Mouse (Mus musculus): ENCODE measurements around the gene Scd3.
"Not testable (repeated sequence)": the region's sequence is repeated elsewhere in the genome, so short reads cannot be mapped to it uniquely, and the experiment has no call there.

Gene Scd3

DNA sequence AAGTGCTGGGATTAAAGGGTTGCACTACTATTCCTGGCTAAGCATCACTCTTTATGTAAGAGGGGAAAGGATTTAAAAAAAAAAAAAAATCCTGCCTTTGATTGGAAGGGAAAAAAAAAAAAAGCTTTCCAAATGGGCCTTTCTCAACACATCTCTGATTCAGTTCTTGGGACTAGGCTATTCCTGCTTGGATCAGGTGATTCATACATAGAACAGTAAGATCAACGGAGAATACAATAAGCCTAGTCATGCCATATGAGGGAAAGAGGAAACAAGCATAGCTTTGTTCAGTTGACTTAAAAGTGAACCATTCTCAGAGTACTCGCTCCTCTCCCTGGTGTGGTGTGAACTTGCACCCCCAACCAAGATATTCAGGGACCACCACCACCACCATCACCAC lies 35.8 kb downstream of the Scd3 start:
- DNase-seq = no peak

DNA sequence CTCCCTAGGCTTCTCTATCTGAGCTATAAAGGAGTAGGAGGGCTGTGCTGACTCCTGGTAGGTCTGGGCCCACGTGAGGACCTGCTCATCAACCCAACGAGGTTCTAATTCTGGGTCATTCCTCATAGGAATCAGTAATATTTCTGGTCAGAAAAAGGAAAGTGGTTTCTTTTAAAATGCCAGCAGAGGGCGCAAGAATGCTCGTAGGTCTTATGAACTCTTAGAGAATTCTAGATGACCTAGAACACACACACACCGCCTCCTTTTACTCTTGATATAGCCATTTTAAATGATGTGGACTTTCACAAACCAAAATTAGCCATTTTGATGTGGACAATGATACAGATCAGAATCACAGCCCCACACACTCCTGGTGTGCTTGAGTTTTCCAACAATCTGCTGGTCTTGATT lies 42.7 kb downstream of the Scd3 start:
- no peak for DNase-seq

DNA sequence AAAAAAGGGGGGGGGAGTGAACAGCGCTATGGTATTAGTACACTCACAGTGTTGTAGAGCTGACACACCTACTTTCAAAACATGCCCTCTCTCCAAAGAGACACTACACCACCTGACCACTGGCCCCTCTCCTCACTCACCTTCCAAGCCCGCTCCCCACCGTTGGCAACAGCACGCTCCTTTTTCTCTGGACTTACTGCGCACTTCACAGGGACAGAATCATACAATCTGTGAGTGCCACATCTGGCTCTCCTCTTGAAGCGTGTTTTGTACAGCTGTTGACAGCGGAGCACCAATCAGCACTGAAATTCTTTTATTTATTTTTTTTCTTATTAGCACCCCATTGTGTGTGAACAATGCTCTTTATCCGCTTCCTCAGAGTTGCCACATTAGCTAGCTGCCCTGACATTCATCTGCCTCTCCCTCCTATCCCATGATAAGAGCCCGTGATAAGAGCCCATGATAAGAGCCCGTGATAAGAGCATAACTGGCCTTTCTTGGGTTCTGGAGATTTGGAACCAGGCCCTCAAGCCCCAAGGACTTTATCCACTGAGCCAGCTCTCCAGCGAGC lies 43.4 kb downstream of the Scd3 start:
- no peak for DNase-seq

DNA sequence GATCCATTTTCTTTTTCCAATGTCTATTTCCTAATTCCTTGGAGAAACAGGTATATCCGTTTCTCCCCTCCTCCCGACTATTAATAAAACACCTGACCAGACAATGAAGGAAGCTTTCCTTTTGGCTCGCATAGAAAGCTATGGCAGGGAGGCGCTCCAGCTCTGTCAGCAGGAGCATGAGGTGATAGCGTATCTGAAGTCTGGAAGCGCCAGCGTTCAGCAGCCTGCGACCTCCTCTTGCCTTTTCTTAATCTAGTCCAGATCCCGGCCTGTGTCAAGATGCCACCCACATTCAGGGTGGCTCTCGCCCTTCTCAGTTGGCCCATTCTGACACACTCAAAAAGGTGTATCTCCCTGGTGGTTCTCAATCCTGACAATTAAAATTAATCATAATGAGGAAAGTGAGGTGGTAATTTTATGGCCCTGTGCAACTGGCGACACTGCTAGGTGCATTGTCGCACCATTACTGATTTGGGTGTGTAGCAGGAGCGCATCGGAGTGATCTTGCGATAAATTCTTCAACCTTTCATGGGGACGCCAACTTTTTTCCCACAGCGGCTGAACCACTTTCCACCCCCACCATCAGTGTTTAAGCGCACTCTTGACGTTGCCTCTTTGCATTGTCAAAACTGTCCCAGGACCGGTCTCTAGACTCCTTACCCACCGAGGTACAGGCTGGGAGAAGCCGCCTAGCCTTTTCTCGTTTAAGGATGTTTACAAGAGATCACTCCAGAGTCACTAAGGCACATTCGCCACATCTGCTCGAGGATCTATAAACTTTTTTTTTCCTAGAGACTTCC lies 44.4 kb downstream of the Scd3 start:
- DNase-seq = no peak

DNA sequence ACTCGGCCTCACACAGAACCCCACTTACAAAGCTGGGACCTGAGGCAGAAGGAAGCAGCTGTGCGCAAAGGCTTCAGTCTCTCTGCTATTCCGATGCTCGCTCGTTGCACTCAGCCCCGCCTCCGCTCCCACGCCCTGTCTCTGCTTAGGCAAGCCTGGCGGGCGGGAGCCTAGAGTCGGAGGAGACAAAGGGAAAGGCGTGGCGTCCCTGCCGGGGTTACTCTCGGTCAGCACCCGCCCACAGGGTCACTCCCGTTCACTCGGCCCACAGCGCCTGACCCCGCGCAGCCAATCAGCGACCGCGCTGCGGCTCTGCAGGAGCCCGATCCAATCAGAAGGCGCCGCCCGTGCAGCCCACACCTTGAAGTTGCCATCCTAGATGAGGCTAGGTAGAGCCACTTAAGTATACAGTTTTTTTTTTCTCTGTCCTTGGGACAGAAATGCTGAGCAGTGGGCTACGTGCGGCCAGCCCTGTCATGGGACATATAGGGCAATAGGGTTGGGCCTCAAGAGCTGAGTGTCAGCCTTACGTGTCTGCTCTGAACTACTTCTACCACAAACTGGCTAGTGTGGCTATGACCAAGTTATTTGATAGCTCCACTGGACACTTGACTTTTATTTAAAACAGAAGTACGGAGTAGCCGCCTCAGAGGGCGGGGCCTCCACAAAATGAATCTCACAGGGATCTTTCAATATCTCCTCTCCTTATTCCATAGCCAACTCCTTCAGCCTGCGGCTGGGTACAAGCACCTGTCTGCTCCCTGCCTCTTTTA lies 45.2 kb downstream of the Scd3 start:
- peak; percentile 90 for DNase-seq

DNA sequence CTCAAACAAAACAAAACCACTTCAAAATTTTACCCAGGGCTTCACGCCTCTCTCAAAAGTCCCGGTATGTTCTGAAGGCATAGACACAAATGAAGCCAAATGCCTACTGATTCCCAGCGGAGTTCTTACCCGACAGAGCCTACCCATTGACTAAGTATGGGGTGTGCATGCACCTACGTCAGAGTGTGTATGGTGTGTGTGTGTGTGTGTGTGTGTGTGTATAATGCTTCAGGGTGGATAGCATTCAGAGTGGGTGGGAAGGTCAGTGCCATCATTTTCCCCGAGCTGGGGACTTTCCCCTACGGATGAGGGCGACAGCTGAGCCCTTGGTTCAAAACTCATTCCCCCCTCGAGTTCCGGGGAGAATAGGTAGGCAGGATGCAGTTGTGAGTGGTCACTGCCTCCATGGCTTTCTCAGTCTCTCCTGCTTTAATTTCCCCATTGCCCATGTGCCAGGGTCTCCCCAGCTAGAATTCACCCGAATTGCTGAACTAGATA lies 45.8 kb downstream of the Scd3 start:
- DNase-seq = no peak

DNA sequence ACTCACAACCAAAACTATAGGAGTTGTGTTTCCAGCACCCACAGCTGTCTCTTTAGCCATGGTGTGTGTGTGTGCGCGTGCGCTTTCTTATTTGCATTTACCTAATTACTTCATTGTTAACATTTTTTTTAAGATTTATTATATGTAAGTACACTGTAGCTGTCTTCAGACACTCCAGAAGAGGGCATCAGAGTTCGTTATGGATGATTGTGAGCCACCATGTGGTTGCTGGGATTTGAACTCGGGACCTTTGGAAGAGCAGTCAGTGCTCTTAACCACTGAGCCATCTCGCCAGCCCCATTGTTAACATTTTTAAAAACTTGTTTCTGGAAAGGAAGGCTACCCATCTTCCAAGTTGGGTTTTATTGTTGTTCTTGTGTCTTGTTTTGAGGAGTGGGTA lies 48.1 kb downstream of the Scd3 start:
- not testable (repeated sequence) for DNase-seq

DNA sequence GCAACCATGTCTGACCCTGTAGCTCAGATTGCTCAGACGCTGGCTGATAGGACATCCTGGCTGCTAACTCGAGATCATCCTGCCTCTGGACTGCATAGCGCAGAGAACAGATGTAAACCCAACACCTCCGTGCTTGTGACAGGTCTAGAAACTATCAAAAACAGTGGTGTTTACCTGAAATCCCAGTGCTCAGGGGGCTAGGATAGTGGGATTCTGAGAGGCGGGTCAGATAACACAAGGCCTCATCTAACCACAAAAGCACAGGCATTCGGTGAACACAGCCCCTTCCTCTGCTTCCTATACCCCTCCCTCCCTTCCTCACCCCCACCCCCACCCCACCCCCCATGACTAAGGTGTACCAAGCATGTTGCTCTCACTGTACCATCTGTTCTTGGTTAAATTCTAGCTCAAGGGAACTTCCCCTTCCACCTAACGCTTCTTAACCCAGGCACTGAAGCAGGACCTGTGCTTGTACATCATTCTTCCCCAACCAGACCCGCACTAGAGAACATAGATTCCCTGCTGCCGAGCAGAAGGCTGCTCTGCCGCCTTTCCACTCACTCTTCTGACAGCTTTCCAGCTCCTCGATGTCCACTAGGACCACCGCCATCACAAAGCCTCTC lies 49.0 kb downstream of the Scd3 start:
- no peak for DNase-seq

DNA sequence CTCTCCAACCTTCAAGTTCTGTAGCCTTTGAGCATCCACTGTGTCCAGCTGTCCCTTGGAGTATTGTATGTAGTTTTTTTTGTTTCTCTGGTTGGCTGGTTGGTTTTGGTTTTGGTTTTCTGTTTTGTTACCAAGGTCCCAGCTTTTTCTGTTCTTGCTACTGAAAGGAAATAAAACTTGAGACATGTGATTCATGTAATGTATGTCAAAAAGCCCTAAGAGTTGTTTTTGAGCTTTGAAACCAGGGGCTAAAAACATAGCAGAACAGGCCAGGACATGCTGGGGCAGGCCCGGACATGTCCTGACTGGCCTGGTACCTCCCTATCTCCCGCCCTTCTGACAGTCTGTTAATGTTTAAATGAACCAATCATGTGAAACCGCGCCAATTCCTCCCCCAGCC lies 51.0 kb downstream of the Scd3 start:
- not testable (repeated sequence) for DNase-seq

DNA sequence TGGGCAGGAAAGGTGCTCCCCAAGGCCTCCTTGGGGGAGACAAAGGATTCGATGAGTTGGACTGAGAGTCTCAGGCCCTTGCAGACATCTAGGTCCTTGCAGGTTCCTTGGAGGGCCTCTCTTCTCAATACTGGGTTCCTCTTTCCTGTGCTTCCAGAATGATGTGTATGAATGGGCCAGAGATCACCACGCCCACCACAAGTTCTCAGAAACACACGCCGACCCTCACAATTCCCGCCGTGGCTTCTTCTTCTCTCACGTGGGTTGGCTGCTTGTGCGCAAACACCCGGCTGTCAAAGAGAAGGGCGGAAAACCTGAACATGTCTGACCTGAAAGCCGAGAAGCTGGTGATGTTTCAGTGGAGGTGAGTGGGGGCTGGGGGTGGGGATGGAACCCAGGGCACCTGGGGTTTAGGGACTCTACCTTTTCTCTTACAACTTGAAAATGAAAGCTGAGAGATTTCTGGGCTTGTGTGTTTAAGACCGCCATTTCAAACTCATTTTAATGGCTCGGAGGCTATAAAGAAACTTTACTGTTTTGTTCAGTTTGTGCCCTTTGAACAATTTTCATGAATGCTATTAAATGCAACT lies 54.4 kb downstream of the Scd3 start:
- no peak for DNase-seq

DNA sequence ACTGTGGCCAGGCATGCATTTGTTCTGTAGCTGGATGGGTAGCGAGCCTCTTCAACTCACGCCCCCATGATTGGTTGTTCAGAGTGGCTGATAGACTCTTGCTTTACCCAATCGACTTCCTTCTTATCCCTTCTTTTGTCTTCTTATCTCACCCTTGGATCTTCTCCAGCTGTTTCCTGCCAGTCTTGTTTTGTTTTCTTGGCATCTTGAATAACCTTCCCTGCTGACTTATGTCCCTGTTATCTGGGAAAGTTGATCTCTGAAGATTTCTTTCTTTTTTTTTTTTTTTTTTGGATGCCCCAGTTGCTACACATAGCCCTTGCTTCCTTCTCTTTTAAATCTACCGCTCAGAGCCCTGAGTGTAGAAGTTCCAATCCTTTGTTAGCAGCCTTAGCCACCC lies 56.4 kb downstream of the Scd3 start:
- no peak for DNase-seq

DNA sequence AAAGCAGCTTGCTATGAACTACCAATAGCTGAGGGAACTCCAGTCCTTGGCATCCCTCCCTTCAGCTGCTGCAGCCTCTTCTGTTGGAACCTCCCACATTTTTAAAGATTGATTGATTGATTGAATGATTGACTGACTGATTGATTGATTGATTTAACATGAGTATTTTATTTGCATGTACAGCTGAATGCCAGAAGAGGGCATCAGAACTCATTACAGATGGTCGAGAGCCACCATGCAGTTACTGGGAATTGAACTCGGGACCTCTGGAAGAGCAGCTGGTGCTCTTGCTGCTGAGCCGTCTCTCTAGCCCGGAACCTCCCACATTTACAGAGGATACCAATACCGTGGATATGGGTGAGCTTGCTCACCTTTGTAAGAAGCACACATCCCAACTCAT lies 57.4 kb downstream of the Scd3 start:
- DNase-seq = no peak

DNA sequence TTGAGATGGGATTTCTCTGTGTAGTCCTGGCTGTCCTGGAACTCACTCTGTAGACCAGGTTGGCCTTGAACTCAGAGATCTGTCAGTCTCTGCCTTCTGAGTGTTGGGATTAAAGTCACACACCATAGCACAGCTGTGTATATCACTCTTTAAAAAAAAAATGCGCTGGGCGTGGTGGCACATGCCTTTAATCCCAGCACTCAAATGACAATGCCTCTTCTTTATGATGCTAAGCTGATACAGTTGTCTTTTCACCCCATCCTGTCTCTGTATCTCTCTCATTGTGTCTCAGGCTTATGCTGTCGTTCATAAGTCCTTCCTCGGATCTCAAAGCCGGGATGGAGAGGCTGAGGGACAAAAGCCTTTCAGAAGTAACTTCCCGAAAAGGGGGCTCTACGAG lies 58.7 kb downstream of the Scd3 start:
- DNase-seq = no peak

DNA sequence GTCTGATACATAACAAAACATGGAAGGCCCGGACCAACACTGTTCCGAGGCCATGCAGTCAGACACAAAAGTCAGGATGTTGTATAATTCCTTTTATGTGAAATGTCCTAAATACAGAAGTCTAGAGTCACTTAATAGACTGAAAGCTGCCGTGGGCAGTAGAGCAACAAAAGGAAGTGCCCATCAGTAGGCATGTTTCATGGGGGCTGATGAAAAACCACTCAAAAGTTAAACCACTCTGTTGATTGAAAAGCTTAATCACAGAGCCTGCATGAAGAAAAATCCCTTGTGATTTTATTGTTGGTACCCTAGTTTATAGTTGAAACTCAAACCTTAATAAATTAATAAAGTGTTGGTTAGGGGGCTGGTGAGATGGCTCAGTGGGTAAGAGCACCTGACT lies 60.5 kb downstream of the Scd3 start:
- no peak for DNase-seq

DNA sequence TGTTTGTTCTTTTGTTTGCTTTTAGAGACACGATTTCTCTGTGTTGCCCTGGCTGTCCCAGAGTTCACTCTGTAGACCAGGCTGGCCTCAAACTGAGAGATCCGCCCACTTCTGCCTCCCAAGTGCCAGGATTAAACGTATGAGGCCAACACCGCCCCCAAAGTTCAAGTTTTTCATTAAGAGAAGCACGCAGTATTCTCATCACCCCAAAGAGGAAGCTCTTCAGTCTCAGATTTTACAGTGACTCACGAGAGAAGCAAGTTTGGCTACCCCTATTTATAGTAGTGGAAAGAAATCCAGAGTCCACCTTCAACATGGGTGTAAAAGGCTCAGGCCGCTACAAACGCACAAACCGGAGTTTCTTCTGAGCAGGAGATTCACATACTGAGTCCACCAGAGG lies 61.2 kb downstream of the Scd3 start:
- no peak for DNase-seq

DNA sequence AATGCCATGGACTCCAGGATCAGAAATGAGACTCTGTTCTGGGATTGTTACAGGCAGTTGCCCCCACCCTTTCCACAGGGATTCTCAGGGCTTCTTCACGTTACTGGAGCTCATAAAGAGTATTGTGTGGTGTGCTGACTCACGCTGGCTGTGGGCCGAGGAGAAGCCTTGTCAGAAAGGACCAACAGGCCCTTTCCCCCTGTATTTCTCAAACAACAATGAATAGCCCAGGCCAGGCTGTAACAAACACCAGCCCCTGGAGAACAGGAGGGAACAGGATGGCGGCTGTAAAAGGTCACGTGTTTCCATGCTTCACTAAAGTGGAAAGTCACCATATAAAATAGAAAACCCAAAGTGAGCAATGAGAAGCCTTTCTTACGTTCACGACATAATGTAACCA lies 62.2 kb downstream of the Scd3 start:
- no peak for DNase-seq

DNA sequence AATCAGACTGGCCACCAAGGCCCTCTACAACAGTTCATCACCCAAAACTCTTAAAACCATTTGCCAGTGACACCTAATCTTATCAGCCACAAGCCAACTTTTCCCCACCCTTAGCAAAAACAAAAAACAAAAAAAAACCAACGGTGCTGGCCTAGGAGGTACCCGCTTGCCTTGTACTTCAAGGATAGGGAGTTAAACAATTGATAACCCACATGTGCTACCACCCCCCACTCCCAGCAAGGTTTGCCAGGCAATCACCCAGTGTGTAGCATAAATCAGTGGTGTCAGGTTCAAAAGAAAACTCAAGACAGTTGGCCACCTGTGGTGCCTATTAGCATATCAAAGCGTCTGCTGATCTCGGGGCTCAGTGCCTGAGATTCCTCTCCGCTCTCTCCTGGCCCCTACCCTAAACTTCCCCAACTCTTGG lies 62.9 kb downstream of the Scd3 start:
- DNase-seq = no peak

DNA sequence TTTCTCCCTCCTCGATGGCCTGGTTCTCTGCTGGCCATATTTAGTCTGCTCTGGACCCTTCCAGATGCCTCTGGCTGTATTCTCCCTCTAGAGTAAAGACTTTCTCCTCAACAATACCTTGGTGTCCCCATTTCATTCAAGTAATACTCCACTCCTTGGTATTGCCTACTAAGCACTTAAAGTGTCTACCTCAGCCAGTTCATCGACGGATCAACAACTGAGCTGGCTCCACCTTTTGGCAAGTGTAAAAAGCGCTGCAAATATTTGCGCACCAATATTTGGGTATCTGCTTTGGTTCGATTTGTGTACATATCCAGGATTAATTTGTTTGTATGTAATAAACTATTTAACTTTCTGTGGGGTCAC lies 63.4 kb downstream of the Scd3 start:
- DNase-seq = no peak

DNA sequence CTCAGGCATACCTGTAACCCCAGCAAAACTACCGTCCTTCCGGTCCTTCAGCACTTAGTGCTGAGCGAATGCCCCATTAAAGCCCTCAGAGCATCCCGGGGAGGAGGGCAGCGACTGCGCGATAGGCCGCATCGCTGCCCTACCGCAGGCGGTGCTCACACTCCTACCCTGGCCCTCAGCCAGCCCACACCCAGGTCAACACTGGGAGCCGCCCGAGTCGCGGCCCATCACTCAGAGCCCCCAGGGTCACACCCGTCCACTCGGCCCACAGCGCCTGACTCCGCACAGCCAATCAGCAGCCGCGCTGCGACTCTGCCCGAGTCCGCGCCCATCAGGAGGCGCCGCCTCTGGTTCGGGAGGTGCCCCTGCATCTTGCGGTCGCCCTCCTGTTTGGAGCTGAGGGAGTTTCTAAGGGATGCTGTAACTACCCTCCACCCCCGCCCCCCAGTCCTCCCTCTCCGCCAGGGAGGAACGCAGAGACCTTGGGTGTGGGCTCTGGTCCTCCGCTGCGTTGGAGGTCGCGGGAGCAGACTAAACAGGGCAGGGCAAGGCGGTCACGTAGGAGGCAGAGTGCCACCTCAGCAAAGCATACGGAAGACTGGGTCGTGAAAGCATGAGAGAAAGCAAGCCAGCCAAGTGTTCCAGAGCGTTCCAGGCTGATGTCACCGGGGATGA lies 63.9 kb downstream of the Scd3 start:
- peak; percentile 75 for DNase-seq

DNA sequence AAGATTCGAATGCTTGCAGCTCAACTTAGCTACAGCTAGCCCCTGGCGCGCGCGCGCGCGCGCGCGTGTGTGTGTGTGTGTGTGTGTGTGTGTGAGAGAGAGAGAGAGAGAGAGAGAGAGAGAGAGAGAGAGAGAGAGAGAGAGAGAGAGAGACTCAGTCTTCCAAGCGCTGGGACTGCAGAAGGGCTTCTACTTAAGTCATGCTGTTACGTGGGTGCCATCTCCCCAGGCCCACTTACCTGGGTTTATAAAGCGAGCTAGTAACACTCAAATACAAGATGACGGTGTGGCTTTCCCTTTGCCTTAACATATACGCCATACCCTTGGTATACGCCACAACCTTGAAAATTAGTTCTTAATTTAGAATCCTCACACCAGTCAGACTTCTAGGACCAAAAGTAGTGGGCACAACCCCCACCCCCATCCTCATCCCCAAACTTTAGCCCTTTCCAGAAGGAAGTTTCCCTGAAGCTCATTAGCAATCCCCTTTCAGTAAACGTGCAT lies 64.5 kb downstream of the Scd3 start:
- DNase-seq = no peak

DNA sequence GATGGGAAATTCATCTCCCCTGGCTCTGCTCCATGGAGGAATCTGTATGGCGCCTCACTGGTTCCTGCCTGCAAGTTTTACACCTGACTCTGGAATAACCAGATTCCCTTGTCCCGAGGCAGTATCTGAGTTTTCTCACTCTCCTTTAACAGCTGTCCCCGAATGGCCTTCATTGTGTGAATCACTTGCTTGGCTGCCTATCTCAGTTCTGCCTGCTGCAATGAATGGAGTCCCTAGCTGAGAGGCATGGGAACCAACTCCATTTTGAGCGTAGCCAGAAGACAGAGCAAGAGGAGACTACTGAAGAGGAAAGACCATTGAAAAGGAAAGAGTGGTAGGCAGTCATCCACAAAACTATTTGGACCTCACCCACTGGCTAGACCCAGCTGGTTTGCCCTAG lies 70.6 kb downstream of the Scd3 start:
- no peak for DNase-seq

DNA sequence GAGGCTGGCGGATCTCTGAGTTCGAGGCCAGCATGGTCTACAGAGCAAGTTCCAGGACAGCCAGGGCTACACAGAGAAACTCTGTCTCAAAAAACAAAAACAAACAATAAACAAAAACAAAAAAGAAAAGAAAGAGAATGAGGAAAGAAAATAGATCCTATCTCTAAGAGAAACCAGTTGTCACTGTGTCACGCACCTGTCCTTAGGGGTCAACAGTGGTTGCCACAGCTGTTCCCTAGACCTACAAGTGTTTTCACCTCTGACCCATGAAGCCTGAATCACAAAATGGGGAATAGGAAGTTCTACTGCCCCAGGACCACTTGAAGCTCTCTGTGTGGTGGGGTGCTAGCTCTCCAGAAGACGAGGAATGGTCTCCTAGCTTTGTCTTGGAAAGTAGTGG lies 71.4 kb downstream of the Scd3 start:
- DNase-seq = no peak
